Mouse (Mus musculus) hindbrain, embryonic 14.5 days (tissue): ENCODE measurements around the gene Usp13. TPM values are rescaled to one million over a fixed set of nuclear protein-coding genes. Genes with fewer than 3 reads are reported as not detected.

ENCODE experiments used
- ATAC-seq: fragments of 200-750 bp; cut with Nextera tagmentation; 2 replicates; pipeline ENCODE4 v1.8.0; 2017; ENCODE audit warnings: moderate number of reproducible peaks, mild to moderate bottlenecking, moderate TSS enrichment, moderate library complexity; ENCODE audit not compliant: low FRiP score
- DNase-seq: peaks from one replicate; pipeline ENCODE4 v3.0.0-alpha.2; 2015; ENCODE audit warnings: low spot score
- H3K27ac ChIP-seq: fragments of 300-500 bp; sonication (generic); 2 replicates; pipeline ENCODE4 v1.5.1; 2014; ENCODE audit warnings: mild to moderate bottlenecking, moderate library complexity
- H3K27me3 ChIP-seq: fragments of 300-500 bp; sonication (generic); 2 replicates; pipeline ENCODE4 v1.6.1; 2014; ENCODE audit warnings: mild to moderate bottlenecking, low read length, mixed read lengths; ENCODE audit not compliant: control insufficient read depth, insufficient read depth
- H3K36me3 ChIP-seq: fragments of 300-500 bp; sonication (generic); replicated peaks from 2 replicates; pipeline ENCODE4 v1.6.1; 2014; ENCODE audit not compliant: control insufficient read depth, insufficient read depth
- H3K4me1 ChIP-seq: fragments of 300-500 bp; sonication (generic); replicated peaks from 2 replicates; pipeline ENCODE4 v1.6.1; 2014; ENCODE audit warnings: antibody characterized with exemption, low read length, mixed read lengths; ENCODE audit not compliant: control insufficient read depth, insufficient read depth
- H3K4me2 ChIP-seq: fragments of 300-500 bp; sonication (generic); replicated peaks from 2 replicates; pipeline ENCODE4 v1.6.1; 2014; ENCODE audit warnings: mild to moderate bottlenecking, moderate library complexity
- H3K4me3 ChIP-seq: fragments of 300-500 bp; sonication (generic); replicated peaks from 2 replicates; pipeline ENCODE4 v1.5.1; 2014; ENCODE audit warnings: mild to moderate bottlenecking, low read length
- H3K9ac ChIP-seq: fragments of 300-500 bp; sonication (generic); 2 replicates; pipeline ENCODE4 v1.6.1; 2014
- H3K9me3 ChIP-seq: fragments of 300-500 bp; sonication (generic); 2 replicates; pipeline ENCODE4 v1.6.1; 2016; ENCODE audit warnings: low read length; ENCODE audit not compliant: control insufficient read depth
- WGBS: fragments of 180-500 bp; shearing (Covaris S2); extraction: QIAGEN DNeasy Blood & Tissue Kit; methylation state at CpG from one replicate; pipeline ENCODE4 v1.1.7; 2014; 5-methylcytosine and 5-hydroxymethylcytosine counted together
- polyA plus RNA-seq: library from polyadenylated mRNA; unstranded; fragments of >200 nt; fragmentation: Nextera tagmentation; extraction: Ambion mirVana; gene quantifications from 2 replicates; pipeline ENCODE4 v1.2.1, GENCODE M21; 2014

The Usp13 gene
- polyA plus RNA-seq, 1 experiment from 2014 or later, result 12.2 TPM

DNA sequence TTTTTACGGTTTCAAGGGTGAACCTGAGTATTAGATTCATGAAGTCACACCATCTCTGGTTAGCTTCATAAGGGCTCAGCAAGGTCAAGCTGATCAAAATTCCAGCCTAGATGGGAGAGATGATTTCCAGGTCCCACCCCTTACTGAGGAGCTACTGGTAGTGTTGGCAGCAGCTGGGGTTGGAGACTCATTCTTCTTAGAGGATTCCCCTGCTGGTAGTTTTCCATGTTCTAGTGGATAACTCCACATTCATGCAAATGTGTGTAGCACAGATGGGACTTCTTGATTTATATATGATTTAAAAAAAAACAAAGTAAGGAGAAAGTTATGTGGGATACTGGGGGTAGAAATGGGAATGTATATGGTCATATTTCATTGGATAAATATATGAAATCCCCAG is 152.9 kb downstream of the Usp13 start:
- Histone ChIP-seq H3K27me3 (no peaks in the 10 kb centered on the region), H3K4me2 (no peak overlapping the region), H3K36me3 (no peaks in the 10 kb centered on the region), H3K9ac (no peak overlapping the region), H3K4me1 (no peaks in the 10 kb centered on the region), H3K9me3 (0 out of 2 replicates have a peak, but pooled peaks cover 3% of the 10 kb centered on the region), H3K4me3 (no peak overlapping the region), H3K27ac (no peak overlapping the region)
- ATAC-seq, result no peak
- DNase-seq, result no peak
- WGBS, result 100% methylated on average over 1 of the region's 1 CpGs

DNA sequence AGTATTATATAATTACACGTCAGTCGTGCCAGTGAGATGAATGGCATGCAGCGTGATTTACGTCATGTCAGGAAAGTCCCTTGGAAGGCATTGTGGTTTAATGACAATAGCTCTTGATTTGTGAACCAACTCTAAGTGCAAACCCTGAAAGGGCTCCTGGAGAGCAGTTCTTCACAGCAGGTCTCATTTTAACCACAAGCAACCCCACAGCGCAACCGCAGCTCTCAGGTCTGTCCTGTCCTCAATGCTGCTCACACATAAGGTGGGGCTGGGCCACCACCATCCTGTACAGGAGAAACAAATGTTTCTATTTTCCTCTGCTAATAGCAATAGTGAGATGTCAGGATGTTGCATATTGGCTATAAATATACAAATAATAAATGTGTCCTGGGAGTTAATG is 161.9 kb downstream of the Usp13 start:
- WGBS, result 23% methylated on average over 6 of the region's 6 CpGs
- Histone ChIP-seq H3K4me1 (no peaks in the 10 kb centered on the region), H3K4me3 (no peak overlapping the region), H3K9me3 (no peaks in the 10 kb centered on the region), H3K36me3 (no peaks in the 10 kb centered on the region), H3K27me3 (no peaks in the 10 kb centered on the region), H3K4me2 (no peak overlapping the region), H3K27ac (no peak overlapping the region), H3K9ac (no peak overlapping the region)
- DNase-seq (no peak), ATAC-seq (no peak)

DNA sequence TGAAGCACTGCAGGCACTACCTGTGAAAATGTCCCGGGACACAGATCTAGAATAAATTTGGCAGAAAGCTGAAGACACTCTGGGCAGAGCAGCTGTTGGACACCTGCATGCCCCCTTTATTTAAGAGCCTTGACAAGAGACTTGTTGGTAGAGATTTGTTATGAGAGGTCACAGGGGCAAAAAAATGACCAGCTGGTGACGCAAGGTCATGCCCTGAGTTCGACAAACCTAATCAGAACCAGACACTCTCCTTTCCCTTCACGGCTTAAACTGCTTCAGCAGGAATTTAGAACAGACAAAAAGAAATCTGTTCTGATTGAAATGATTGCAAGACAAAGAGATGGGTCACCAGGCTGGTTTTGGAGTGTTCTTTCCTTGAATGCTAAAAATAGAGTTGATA is 162.6 kb downstream of the Usp13 start:
- Histone ChIP-seq H3K4me1 (no peaks in the 10 kb centered on the region), H3K36me3 (no peaks in the 10 kb centered on the region), H3K9me3 (no peaks in the 10 kb centered on the region), H3K27me3 (no peaks in the 10 kb centered on the region), H3K9ac (no peak overlapping the region), H3K4me2 (no peak overlapping the region), H3K27ac (no peak overlapping the region), H3K4me3 (no peak overlapping the region)
- WGBS, result 53% methylated on average over 4 of the region's 4 CpGs
- no peak for DNase-seq
- no peak for ATAC-seq

DNA sequence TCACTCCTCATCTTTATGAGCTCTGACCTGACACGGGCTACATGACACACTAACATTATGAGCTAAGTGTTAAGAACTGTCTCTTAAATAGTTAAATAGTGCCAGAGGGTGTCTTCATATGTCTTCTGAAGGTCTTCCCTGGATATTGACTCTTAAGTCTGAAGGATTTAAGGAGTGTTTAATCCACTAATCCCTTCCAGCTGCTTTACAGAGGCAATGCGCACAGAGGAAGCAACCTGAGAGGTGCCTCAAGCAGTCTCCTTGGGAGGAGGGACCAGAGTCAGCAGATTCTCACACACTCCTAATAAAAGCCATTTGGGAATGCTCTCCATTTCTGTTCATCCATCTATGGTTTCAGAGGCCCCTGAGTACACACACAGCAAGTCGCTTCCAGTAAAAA is 167.8 kb downstream of the Usp13 start:
- DNase-seq (no peak), ATAC-seq (no peak)
- Histone ChIP-seq H3K4me1 (no peaks in the 10 kb centered on the region), H3K27me3 (no peaks in the 10 kb centered on the region), H3K4me3 (no peak overlapping the region), H3K27ac (no peak overlapping the region), H3K36me3 (no peaks in the 10 kb centered on the region), H3K9me3 (no peaks in the 10 kb centered on the region), H3K9ac (no peak overlapping the region), H3K4me2 (no peak overlapping the region)
- 83% methylated on average over 3 of the region's 3 CpGs for WGBS

Other genes with a start within 250 kb of the Usp13 start
- gene Gnb4, start 201.0 kb upstream of the Usp13 start, polyA plus RNA-seq, result 101 and 108 TPM in 2 replicates
- 58.7 and 63.9 TPM in 2 replicates for gene Actl6a, start 111.2 kb upstream of the Usp13 start, polyA plus RNA-seq
- 336 and 395 TPM in 2 replicates for gene Ndufb5, start 80.6 kb upstream of the Usp13 start, polyA plus RNA-seq
- gene Mrpl47, start 79.9 kb upstream of the Usp13 start, polyA plus RNA-seq, result 28.8 and 33.2 TPM in 2 replicates